Mouse (Mus musculus): ENCODE results near the gene Tgtp2. TPM values are rescaled to one million over a fixed set of nuclear protein-coding genes. Genes with fewer than 3 reads are reported as not detected.

The Tgtp2 gene
- polyA plus RNA-seq, 1 experiment from 2014 or later, result 2.2 TPM

- no peak for ATAC-seq (replicated peaks; ENCODE audit: low FRiP score, low read depth)
- DNase-seq (ENCODE audit: low spot score), result no peak
- Histone ChIP-seq H3K27ac (peak overlapping the region; percentile 58; the same call in 1 of the 2 replicates), H3K9ac (ENCODE audit: low read depth, low read length) (no peak overlapping the region), H3K9me3 (replicated peaks; ENCODE audit: low read length) (no peaks in the 10 kb centered on the region), H3K4me2 (ENCODE audit: low read length) (no peak overlapping the region), H3K4me3 (replicated peaks; ENCODE audit: low read depth, low read length) (no peak overlapping the region), H3K4me1 (replicated peaks; ENCODE audit: insufficient read depth, low read length) (0 out of 2 replicates have a peak, but pooled peaks cover 7% of the 10 kb centered on the region), H3K27me3 (ENCODE audit: insufficient read depth, low read length) (no peaks in the 10 kb centered on the region), H3K36me3 (ENCODE audit: insufficient read depth, low read length) (no peaks in the 10 kb centered on the region)
- TF ChIP-seq CTCF (IDR thresholded peaks at IDR 0.05; ENCODE audit: low read depth), result no peak
- 81% methylated on average over 6 of the region's 6 CpGs for WGBS
Observed at GRCm38 (mm10) chr11:49086858-49087361, 22.9 kb upstream of the Tgtp2 start.

GRCm38 (mm10) chr11:49084875-49085274, 20.9 kb upstream of the Tgtp2 start:
- no peak overlapping the region for H3K9ac ChIP-seq (ENCODE audit: low read depth, low read length)
- H3K9me3 ChIP-seq (replicated peaks; ENCODE audit: low read length), result no peaks in the 10 kb centered on the region
- H3K4me3 ChIP-seq (replicated peaks; ENCODE audit: low read depth, low read length), result no peak overlapping the region
- no peaks in the 10 kb centered on the region for H3K27me3 ChIP-seq (ENCODE audit: insufficient read depth, low read length)
- 35% methylated on average over 3 of the region's 3 CpGs for WGBS
- no peaks in the 10 kb centered on the region for H3K36me3 ChIP-seq (ENCODE audit: insufficient read depth, low read length)
- ATAC-seq (replicated peaks; ENCODE audit: low FRiP score, low read depth) (no peak), DNase-seq (ENCODE audit: low spot score) (peak; percentile 57)
- TF ChIP-seq CTCF (IDR thresholded peaks at IDR 0.05; ENCODE audit: low read depth), result peak; percentile 68
- no peak overlapping the region; the same call in 1 of the 2 replicates for H3K27ac ChIP-seq
- no peak overlapping the region for H3K4me2 ChIP-seq (ENCODE audit: low read length)
- H3K4me1 ChIP-seq (replicated peaks; ENCODE audit: insufficient read depth, low read length), result 0 out of 2 replicates have a peak, but pooled peaks cover 7% of the 10 kb centered on the region

- H3K9ac ChIP-seq (ENCODE audit: low read depth, low read length), result no peak overlapping the region
- TF ChIP-seq CTCF (IDR thresholded peaks at IDR 0.05; ENCODE audit: low read depth), result no peak
- no peaks in the 10 kb centered on the region for H3K27me3 ChIP-seq (ENCODE audit: insufficient read depth, low read length)
- H3K4me1 ChIP-seq (replicated peaks; ENCODE audit: insufficient read depth, low read length), result 0 out of 2 replicates have a peak, but pooled peaks cover 7% of the 10 kb centered on the region
- no peaks in the 10 kb centered on the region for H3K9me3 ChIP-seq (replicated peaks; ENCODE audit: low read length)
- WGBS, result 44% methylated on average over 1 of the region's 1 CpGs
- no peak overlapping the region for H3K4me2 ChIP-seq (ENCODE audit: low read length)
- no peak overlapping the region for H3K4me3 ChIP-seq (replicated peaks; ENCODE audit: low read depth, low read length)
- no peaks in the 10 kb centered on the region for H3K36me3 ChIP-seq (ENCODE audit: insufficient read depth, low read length)
- no peak for DNase-seq (ENCODE audit: low spot score)
- no peak overlapping the region; the same call in 1 of the 2 replicates for H3K27ac ChIP-seq
- ATAC-seq (replicated peaks; ENCODE audit: low FRiP score, low read depth), result no peak
Observed at GRCm38 (mm10) chr11:49084385-49084784, 20.4 kb upstream of the Tgtp2 start.

GRCm38 (mm10) chr11:49083808-49084207, 19.8 kb upstream of the Tgtp2 start:
- no peaks in the 10 kb centered on the region for H3K27me3 ChIP-seq (ENCODE audit: insufficient read depth, low read length)
- H3K9ac ChIP-seq (ENCODE audit: low read depth, low read length), result no peak overlapping the region
- H3K4me2 ChIP-seq (ENCODE audit: low read length), result no peak overlapping the region
- no peak overlapping the region for H3K4me3 ChIP-seq (replicated peaks; ENCODE audit: low read depth, low read length)
- H3K4me1 ChIP-seq (replicated peaks; ENCODE audit: insufficient read depth, low read length), result 0 out of 2 replicates have a peak, but pooled peaks cover 7% of the 10 kb centered on the region
- no peaks in the 10 kb centered on the region for H3K9me3 ChIP-seq (replicated peaks; ENCODE audit: low read length)
- DNase-seq (ENCODE audit: low spot score) (no peak), ATAC-seq (replicated peaks; ENCODE audit: low FRiP score, low read depth) (no peak)
- no peaks in the 10 kb centered on the region for H3K36me3 ChIP-seq (ENCODE audit: insufficient read depth, low read length)
- H3K27ac ChIP-seq, result no peak overlapping the region
- WGBS, result 74% methylated on average over 3 of the region's 3 CpGs
- no peak for TF ChIP-seq CTCF (IDR thresholded peaks at IDR 0.05; ENCODE audit: low read depth)

- no peak overlapping the region for H3K9ac ChIP-seq (ENCODE audit: low read depth, low read length)
- TF ChIP-seq CTCF (IDR thresholded peaks at IDR 0.05; ENCODE audit: low read depth), result no peak
- H3K27me3 ChIP-seq (ENCODE audit: insufficient read depth, low read length), result no peaks in the 10 kb centered on the region
- H3K4me1 ChIP-seq (replicated peaks; ENCODE audit: insufficient read depth, low read length), result 0 out of 2 replicates have a peak, but pooled peaks cover 7% of the 10 kb centered on the region
- H3K9me3 ChIP-seq (replicated peaks; ENCODE audit: low read length), result no peaks in the 10 kb centered on the region
- H3K4me3 ChIP-seq (replicated peaks; ENCODE audit: low read depth, low read length), result no peak overlapping the region
- no peak overlapping the region for H3K4me2 ChIP-seq (ENCODE audit: low read length)
- H3K36me3 ChIP-seq (ENCODE audit: insufficient read depth, low read length), result no peaks in the 10 kb centered on the region
- ATAC-seq (replicated peaks; ENCODE audit: low FRiP score, low read depth), result no peak
- 93% methylated on average over 1 of the region's 1 CpGs for WGBS
- H3K27ac ChIP-seq, result no peak overlapping the region
- DNase-seq (ENCODE audit: low spot score), result peak; percentile 47
Observed at GRCm38 (mm10) chr11:49083146-49083545, 19.1 kb upstream of the Tgtp2 start.

- TF ChIP-seq CTCF (IDR thresholded peaks at IDR 0.05; ENCODE audit: low read depth), result no peak
- H3K27me3 ChIP-seq (ENCODE audit: insufficient read depth, low read length), result no peaks in the 10 kb centered on the region
- 0 out of 2 replicates have a peak, but pooled peaks cover 7% of the 10 kb centered on the region for H3K4me1 ChIP-seq (replicated peaks; ENCODE audit: insufficient read depth, low read length)
- no peak overlapping the region for H3K9ac ChIP-seq (ENCODE audit: low read depth, low read length)
- H3K27ac ChIP-seq, result peak overlapping the region; percentile 19; the same call in 1 of the 2 replicates
- H3K36me3 ChIP-seq (ENCODE audit: insufficient read depth, low read length), result no peaks in the 10 kb centered on the region
- no peak overlapping the region for H3K4me3 ChIP-seq (replicated peaks; ENCODE audit: low read depth, low read length)
- ATAC-seq (replicated peaks; ENCODE audit: low FRiP score, low read depth) (no peak; the same call in 1 of the 2 replicates), DNase-seq (ENCODE audit: low spot score) (peak; percentile 21)
- no peak overlapping the region for H3K4me2 ChIP-seq (ENCODE audit: low read length)
- no peaks in the 10 kb centered on the region for H3K9me3 ChIP-seq (replicated peaks; ENCODE audit: low read length)
- WGBS, result 52% methylated on average over 3 of the region's 3 CpGs
Observed at GRCm38 (mm10) chr11:49081886-49082285, 17.9 kb upstream of the Tgtp2 start.
